Mouse (Mus musculus) embryonic facial prominence, embryonic 14.5 days (tissue): ENCODE data around the gene Tube1. TPM values are rescaled to one million over a fixed set of nuclear protein-coding genes. Genes with fewer than 3 reads are reported as not detected.

Source experiments
- ATAC-seq: fragments of 200-750 bp; cut with Nextera tagmentation; 2 replicates; pipeline ENCODE4 v1.8.0; 2017; ENCODE audit warnings: low read depth, moderate number of reproducible peaks, moderate TSS enrichment
- DNase-seq: peaks from one replicate; pipeline ENCODE4 v3.0.0-alpha.2; 2015; ENCODE audit warnings: low spot score
- H3K27ac ChIP-seq: fragments of 300-500 bp; sonication (generic); replicated peaks from 2 replicates; pipeline ENCODE4 v1.5.1; 2014; ENCODE audit warnings: low read depth, mild to moderate bottlenecking, low read length, moderate library complexity
- H3K27me3 ChIP-seq: fragments of 300-500 bp; sonication (generic); replicated peaks from 2 replicates; pipeline ENCODE4 v1.6.1; 2014; ENCODE audit warnings: low read length; ENCODE audit not compliant: control insufficient read depth, insufficient read depth
- H3K36me3 ChIP-seq: fragments of 300-500 bp; sonication (generic); 2 replicates; pipeline ENCODE4 v1.6.1; 2014; ENCODE audit warnings: low read length, mixed read lengths; ENCODE audit not compliant: control insufficient read depth, insufficient read depth
- H3K4me1 ChIP-seq: fragments of 300-500 bp; sonication (generic); 2 replicates; pipeline ENCODE4 v1.6.1; 2014; ENCODE audit warnings: antibody characterized with exemption, low read length; ENCODE audit not compliant: control insufficient read depth, insufficient read depth
- H3K4me2 ChIP-seq: fragments of 300-500 bp; sonication (generic); 2 replicates; pipeline ENCODE4 v1.6.1; 2014; ENCODE audit warnings: low read depth, mild to moderate bottlenecking, low read length, moderate library complexity, mixed read lengths
- H3K4me3 ChIP-seq: fragments of 300-500 bp; sonication (generic); 2 replicates; pipeline ENCODE4 v1.5.1; 2014; ENCODE audit warnings: low read depth, mild to moderate bottlenecking, low read length
- H3K9ac ChIP-seq: fragments of 300-500 bp; sonication (generic); 2 replicates; pipeline ENCODE4 v1.6.1; 2014; ENCODE audit warnings: low read depth, mild to moderate bottlenecking, low read length, moderate library complexity, mixed read lengths
- H3K9me3 ChIP-seq: fragments of 300-500 bp; sonication (generic); 2 replicates; pipeline ENCODE4 v1.6.1; 2016; ENCODE audit warnings: low read length; ENCODE audit not compliant: control insufficient read depth
- WGBS: fragments of 180-500 bp; shearing (Covaris S2); extraction: QIAGEN DNeasy Blood & Tissue Kit; methylation state at CpG from one replicate; pipeline ENCODE4 v1.1.7; 2014; 5-methylcytosine and 5-hydroxymethylcytosine counted together
- polyA plus RNA-seq: library from polyadenylated mRNA; unstranded; fragments of >200 nt; fragmentation: Nextera tagmentation; extraction: Ambion mirVana; gene quantifications from 2 replicates; pipeline ENCODE4 v1.2.1, GENCODE M21; 2014

Gene Tube1
- polyA plus RNA-seq, 1 experiment from 2014 or later = 12.5 TPM

DNA sequence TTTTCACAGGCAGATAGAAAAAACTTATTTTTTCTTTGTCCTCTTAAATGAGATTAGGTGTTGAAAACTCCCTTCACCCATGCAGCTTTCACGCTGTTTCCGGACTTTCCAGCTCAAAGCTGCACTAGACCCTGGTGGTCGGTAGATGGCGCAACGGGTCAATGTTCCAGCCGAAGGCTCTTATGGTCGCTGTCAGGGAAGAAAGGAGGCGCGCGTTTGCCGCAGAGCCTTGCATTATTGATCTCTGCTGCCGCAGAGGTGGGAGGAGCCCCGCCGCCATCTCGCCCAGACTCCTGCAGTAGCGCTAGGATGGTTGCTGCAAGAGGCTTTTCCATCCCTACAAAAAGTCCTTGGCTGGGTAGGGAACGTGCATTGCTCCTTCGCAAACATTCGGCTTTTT is 37.4 kb downstream of the Tube1 start:
- Histone ChIP-seq H3K9ac (peak overlapping the region; percentile 39; the same call in 1 of the 2 replicates), H3K9me3 (no peaks in the 10 kb centered on the region), H3K36me3 (no peaks in the 10 kb centered on the region), H3K27me3 (no peaks in the 10 kb centered on the region), H3K4me3 (peak overlapping the region; percentile 41), H3K27ac (peak overlapping the region; percentile 85), H3K4me1 (peaks cover 27% of the 10 kb centered on the region), H3K4me2 (peak overlapping the region; percentile 74)
- ATAC-seq = peak; percentile 92
- under 1% methylated on average over 19 of the region's 19 CpGs for WGBS
- DNase-seq = peak; percentile 96

DNA sequence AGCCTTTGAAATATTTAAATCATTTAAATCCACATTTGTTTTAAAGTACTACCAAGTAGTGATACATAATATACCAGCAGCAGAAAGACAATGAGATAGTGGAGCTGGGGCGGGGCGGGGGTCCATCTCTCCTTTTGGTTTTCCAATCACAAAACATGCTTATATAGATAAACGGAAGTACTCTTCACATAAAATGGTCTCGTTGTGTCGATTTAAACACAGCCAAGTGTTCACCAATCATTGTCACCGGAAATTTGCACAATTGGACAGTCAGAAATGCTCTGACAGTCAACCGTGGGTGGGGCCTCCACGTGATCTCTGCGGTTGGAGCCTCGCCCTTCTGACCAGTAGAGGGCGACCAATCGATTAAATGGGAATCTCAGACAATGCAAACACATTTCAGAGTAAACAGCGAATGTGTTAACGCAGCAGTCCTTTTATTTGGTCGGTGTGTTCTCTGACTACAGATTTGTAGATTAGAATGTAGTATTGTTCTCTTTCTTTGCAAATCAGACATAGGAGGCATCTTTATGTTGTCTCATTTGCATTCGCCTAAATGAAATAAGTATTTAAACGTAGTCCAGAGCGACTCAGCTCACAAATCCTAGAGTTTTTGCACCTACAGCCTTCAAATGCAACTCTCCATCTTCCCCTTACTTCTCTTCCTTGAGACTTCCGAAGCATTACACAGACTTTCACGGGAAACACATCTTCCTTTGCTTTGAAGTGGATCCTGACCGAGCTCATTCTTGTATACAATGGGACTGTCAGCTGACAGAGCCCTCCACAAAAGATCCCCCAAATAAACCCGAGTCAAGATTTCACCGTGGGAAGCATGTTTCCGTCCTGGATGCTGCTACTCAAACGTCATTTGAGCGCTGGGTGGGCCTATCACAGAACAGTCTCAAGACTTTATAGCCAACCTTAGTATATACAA is 38.1 kb downstream of the Tube1 start:
- DNase-seq (peak; percentile 95), ATAC-seq (peak; percentile 77)
- WGBS = 15% methylated on average over 26 of the region's 26 CpGs
- Histone ChIP-seq H3K4me2 (peak overlapping the region; percentile 74), H3K9me3 (no peaks in the 10 kb centered on the region), H3K4me1 (peaks cover 27% of the 10 kb centered on the region), H3K9ac (peak overlapping the region; percentile 39), H3K27ac (peak overlapping the region; percentile 85), H3K36me3 (no peaks in the 10 kb centered on the region), H3K4me3 (peak overlapping the region; percentile 41), H3K27me3 (no peaks in the 10 kb centered on the region)

GRCm38 (mm10) chr10:39172540-39172931 is 38.8 kb downstream of the Tube1 start:
- no peak for DNase-seq
- H3K4me3 ChIP-seq = no peak overlapping the region

DNA sequence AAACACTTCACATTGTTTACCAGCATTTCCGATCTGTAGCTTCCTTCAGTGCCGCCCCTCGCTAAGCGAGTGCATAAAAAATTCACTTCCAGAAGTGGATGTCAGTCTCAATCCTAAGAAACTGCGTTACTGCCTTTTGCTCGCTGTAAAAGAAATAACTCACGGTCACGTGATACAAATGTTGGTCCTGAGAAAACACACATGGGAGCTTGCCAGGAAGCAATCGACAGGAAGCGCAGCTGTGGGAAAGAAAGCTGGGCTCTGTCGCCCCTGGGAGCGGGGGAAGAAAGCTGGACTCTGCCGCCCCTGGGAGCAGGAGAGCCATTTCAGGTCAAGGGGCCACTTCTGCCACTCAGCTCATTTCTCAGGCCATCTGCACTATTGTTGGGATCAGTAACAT is 39.3 kb downstream of the Tube1 start:
- H3K4me1 ChIP-seq = peaks cover 27% of the 10 kb centered on the region
- H3K36me3 ChIP-seq = no peaks in the 10 kb centered on the region
- H3K9me3 ChIP-seq = peaks cover 2% of the 10 kb centered on the region; the same call in 1 of the 2 replicates
- peak; percentile 88 for DNase-seq
- H3K4me3 ChIP-seq = peak overlapping the region; percentile 12; the same call in 1 of the 2 replicates
- peak overlapping the region; percentile 85 for H3K27ac ChIP-seq
- peak overlapping the region; percentile 74 for H3K4me2 ChIP-seq
- ATAC-seq = no peak
- WGBS = 28% methylated on average over 13 of the region's 13 CpGs
- no peak overlapping the region for H3K9ac ChIP-seq
- no peaks in the 10 kb centered on the region for H3K27me3 ChIP-seq

More at GRCm38 (mm10) chr10:39172540-39172931, 38.8 kb downstream of the Tube1 start:
- Histone ChIP-seq H3K36me3 (no peaks in the 10 kb centered on the region), H3K4me2 (peak overlapping the region; percentile 74), H3K4me1 (peaks cover 27% of the 10 kb centered on the region), H3K9me3 (no peaks in the 10 kb centered on the region), H3K27me3 (no peaks in the 10 kb centered on the region), H3K27ac (peak overlapping the region; percentile 85), H3K9ac (no peak overlapping the region; the same call in 1 of the 2 replicates)
- 73% methylated on average over 6 of the region's 6 CpGs for WGBS
- no peak for ATAC-seq

GRCm38 (mm10) chr10:39176981-39177380 is 43.2 kb downstream of the Tube1 start:
- peaks cover 6% of the 10 kb centered on the region; the same call in 1 of the 2 replicates for H3K9me3 ChIP-seq
- 78% methylated on average over 5 of the region's 5 CpGs for WGBS
- H3K4me2 ChIP-seq = no peak overlapping the region
- no peak overlapping the region for H3K27ac ChIP-seq
- no peaks in the 10 kb centered on the region for H3K27me3 ChIP-seq
- H3K9ac ChIP-seq = no peak overlapping the region
- ATAC-seq (no peak), DNase-seq (no peak)
- peaks cover 21% of the 10 kb centered on the region for H3K4me1 ChIP-seq
- no peaks in the 10 kb centered on the region for H3K36me3 ChIP-seq
- H3K4me3 ChIP-seq = no peak overlapping the region

DNA sequence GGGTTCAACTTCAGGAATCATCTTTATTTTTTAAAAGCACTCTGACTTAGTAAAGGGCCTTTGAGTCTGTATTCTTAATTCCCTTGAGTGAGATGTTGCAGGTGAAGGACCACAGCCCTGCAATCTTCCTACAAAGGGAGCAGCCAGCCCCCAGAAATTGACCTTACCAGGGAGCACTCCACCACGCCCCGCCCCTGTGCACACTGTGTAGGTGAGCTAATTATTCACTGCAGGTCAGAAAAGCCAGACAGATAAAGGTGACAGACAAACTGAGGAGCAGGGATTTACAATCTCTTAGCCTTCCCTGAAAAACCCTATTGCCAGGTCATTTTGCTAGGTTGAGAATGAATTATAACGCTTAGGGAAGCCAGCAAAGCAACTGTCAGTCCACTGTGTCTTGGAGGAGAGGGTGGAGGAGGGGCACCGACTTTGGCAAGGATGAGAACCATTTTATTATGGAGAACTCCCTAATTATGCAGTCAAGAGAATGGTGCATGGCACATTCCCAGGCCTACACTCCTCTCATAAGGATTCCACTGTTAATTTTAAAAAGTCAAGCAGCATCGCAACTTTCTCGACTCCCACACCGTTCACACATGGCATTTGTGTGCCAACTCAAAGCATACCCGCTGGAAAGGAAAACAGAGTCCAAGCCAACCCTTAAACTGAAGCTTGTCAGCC is 51.2 kb downstream of the Tube1 start:
- ATAC-seq (no peak), DNase-seq (peak; percentile 44)
- Histone ChIP-seq H3K4me1 (no peaks in the 10 kb centered on the region), H3K4me3 (no peak overlapping the region), H3K4me2 (no peak overlapping the region), H3K9me3 (no peaks in the 10 kb centered on the region), H3K27ac (peak overlapping the region; percentile 8), H3K36me3 (no peaks in the 10 kb centered on the region), H3K9ac (no peak overlapping the region), H3K27me3 (no peaks in the 10 kb centered on the region)
- 73% methylated on average over 8 of the region's 8 CpGs for WGBS

DNA sequence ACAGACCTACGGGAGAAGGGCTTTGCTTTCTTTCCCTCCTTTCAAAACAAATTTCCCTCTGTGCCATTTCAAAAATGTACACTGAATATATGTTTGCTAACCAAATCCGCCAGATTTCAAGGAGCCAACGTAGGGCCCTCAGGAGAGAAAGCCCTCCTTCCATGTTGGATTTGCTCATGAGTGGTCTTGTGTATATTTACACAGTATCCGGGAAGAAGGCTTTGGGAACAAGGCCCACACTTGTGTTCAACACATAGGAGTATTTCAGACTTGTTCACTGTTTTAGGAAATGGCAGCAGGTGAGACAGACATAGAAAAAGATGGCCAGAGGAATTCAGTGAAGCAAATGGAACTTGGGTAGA is 51.8 kb downstream of the Tube1 start:
- ATAC-seq = no peak
- H3K4me1 ChIP-seq = no peaks in the 10 kb centered on the region
- no peak overlapping the region for H3K4me3 ChIP-seq
- H3K9me3 ChIP-seq = no peaks in the 10 kb centered on the region
- no peaks in the 10 kb centered on the region for H3K27me3 ChIP-seq
- H3K36me3 ChIP-seq = no peaks in the 10 kb centered on the region
- H3K9ac ChIP-seq = no peak overlapping the region
- DNase-seq = no peak
- H3K4me2 ChIP-seq = no peak overlapping the region
- H3K27ac ChIP-seq = peak overlapping the region; percentile 8
- 70% methylated on average over 4 of the region's 4 CpGs for WGBS

DNA sequence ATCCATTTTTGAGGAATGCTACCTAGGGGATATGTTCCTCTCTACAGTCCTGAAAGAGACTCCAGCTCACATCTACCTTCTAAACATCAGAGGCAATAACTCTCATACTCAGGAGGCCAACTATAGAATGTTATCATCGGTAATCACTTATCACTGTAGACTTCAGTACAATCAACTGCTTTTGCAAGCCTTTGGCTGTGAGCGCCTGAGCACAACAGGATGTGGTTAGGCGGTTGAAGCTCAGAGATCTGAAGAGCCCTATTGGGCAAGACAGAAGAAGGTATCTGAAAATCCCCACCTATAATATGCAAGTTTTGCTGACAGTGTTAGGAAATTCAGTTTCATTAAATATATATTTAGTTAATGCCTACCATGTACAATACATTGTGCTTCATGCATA is 58.9 kb downstream of the Tube1 start:
- H3K4me1 ChIP-seq = no peaks in the 10 kb centered on the region
- no peak overlapping the region for H3K4me2 ChIP-seq
- no peaks in the 10 kb centered on the region for H3K9me3 ChIP-seq
- no peak overlapping the region for H3K4me3 ChIP-seq
- H3K27me3 ChIP-seq = no peaks in the 10 kb centered on the region
- H3K36me3 ChIP-seq = no peaks in the 10 kb centered on the region
- no peak for DNase-seq
- ATAC-seq = no peak
- H3K27ac ChIP-seq = no peak overlapping the region
- WGBS = 92% methylated on average over 3 of the region's 3 CpGs
- H3K9ac ChIP-seq = no peak overlapping the region
